Mouse (Mus musculus): ENCODE measurements around the gene Olfr1449. TPM values are rescaled to one million over a fixed set of nuclear protein-coding genes. Genes with fewer than 3 reads are reported as not detected.
"Not testable (repeated sequence)": the region's sequence is repeated elsewhere in the genome, so short reads cannot be mapped to it uniquely, and the experiment has no call there.

Gene Olfr1449
- polyA plus RNA-seq, 2 experiments, result not detected

DNA sequence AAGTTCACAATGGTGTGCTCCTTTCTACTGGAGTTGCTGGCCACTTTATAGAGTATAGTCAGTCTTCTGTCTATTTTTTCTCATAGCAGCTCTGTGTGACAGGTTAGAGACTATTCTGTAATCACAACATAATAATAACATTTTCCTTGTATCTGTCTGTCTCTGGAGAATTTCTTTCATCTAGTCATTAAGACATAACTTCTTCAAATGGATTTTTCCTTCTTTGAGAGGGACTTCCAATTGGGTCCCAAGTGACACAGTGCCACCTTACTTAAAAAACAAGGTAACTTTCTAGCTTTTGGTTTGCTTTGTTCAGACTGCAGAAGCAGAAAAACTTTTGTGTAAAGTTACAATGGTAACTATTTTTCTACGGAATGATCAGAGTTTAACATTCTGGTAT lies 19.3 kb downstream of the Olfr1449 start, which contains the start of gene Olfr1450:
TSS of gene Olfr1450 (plus strand) at position 301 of the 400 bp plus-strand sequence.
- no peak for TF ChIP-seq POLR2A (IDR thresholded peaks at IDR 0.05; ENCODE audit: borderline replicate concordance, extremely low read depth, insufficient read depth, insufficient read length)
- Histone ChIP-seq H3K4me2 (replicated peaks; ENCODE audit: low read depth, low read length, severe bottlenecking) (no peak within 1 kb of the TSS), H3K4me1 (ENCODE audit: control insufficient read depth, insufficient read depth, low read length) (no peaks in the 10 kb centered on the region), H3K4me3 (replicated peaks; ENCODE audit: low read length) (no peak within 1 kb of the TSS), H3K27ac (replicated peaks; ENCODE audit: low read depth, low read length) (no peak within 1 kb of the TSS), H3K9me3 (ENCODE audit: control insufficient read depth, low read length) (no peaks in the 10 kb centered on the region), H3K27me3 (ENCODE audit: control insufficient read depth, insufficient read depth, low read length) (no peaks in the 10 kb centered on the region), H3K36me3 (ENCODE audit: control insufficient read depth, insufficient read depth, low read length) (no peaks in the 10 kb centered on the region), H3K9ac (ENCODE audit: low read depth, low read length, severe bottlenecking) (no peak within 1 kb of the TSS)
- ATAC-seq (ENCODE audit: low FRiP score, low read depth), result no peak
- WGBS, result 88% methylated on average over 1 of the region's 1 CpGs
- no peak for DNase-seq (ENCODE audit: low spot score)

- H3K9ac ChIP-seq (ENCODE audit: low read depth, low read length, severe bottlenecking); H3K4me2 ChIP-seq (replicated peaks; ENCODE audit: low read depth, low read length, severe bottlenecking); H3K4me1 ChIP-seq (ENCODE audit: control insufficient read depth, insufficient read depth, low read length); H3K36me3 ChIP-seq (ENCODE audit: control insufficient read depth, insufficient read depth, low read length); H3K4me3 ChIP-seq (replicated peaks; ENCODE audit: low read length); H3K27me3 ChIP-seq (ENCODE audit: control insufficient read depth, insufficient read depth, low read length); H3K27ac ChIP-seq (replicated peaks; ENCODE audit: low read depth, low read length); ATAC-seq (ENCODE audit: low FRiP score, low read depth); DNase-seq (ENCODE audit: low spot score); H3K9me3 ChIP-seq (ENCODE audit: control insufficient read depth, low read length): not testable (repeated sequence)
- 81% methylated on average over 5 of the region's 5 CpGs for WGBS
Observed at GRCm38 (mm10) chr19:12970082-12970481, 39.4 kb downstream of the Olfr1449 start.

Other genes starting within 250 kb of the Olfr1449 start
- not detected in 2 replicates for gene Keg1, start 235.1 kb upstream of the Olfr1449 start, polyA plus RNA-seq (2012; rRNA removed)
- gene Keg1, start 235.1 kb upstream of the Olfr1449 start, polyA plus RNA-seq (2014; fragmentation: Nextera tagmentation; extraction: Ambion mirVana), result not detected in 2 replicates
- gene Cntf, start 165.2 kb upstream of the Olfr1449 start, polyA plus RNA-seq (2012; rRNA removed), result 1.7 and 2.6 TPM in 2 replicates
- 0.22 and 0.66 TPM in 2 replicates for gene Cntf, start 165.2 kb upstream of the Olfr1449 start, polyA plus RNA-seq (2014; fragmentation: Nextera tagmentation; extraction: Ambion mirVana)
- 28.5 and 30.4 TPM in 2 replicates for gene Zfp91, start 134.7 kb upstream of the Olfr1449 start, polyA plus RNA-seq (2012; rRNA removed)
- 10.3 and 11.5 TPM in 2 replicates for gene Zfp91, start 134.7 kb upstream of the Olfr1449 start, polyA plus RNA-seq (2014; fragmentation: Nextera tagmentation; extraction: Ambion mirVana)
- gene Lpxn, start 134.6 kb upstream of the Olfr1449 start, polyA plus RNA-seq (2012; rRNA removed), result 4.0 and 4.1 TPM in 2 replicates
- 3.7 and 4.8 TPM in 2 replicates for gene Lpxn, start 134.6 kb upstream of the Olfr1449 start, polyA plus RNA-seq (2014; fragmentation: Nextera tagmentation; extraction: Ambion mirVana)
- gene Gm5244, start 84.2 kb upstream of the Olfr1449 start, polyA plus RNA-seq (2012; rRNA removed), result not detected in 2 replicates
- not detected in 2 replicates for gene Gm5244, start 84.2 kb upstream of the Olfr1449 start, polyA plus RNA-seq (2014; fragmentation: Nextera tagmentation; extraction: Ambion mirVana)
- not detected in 2 replicates for gene Olfr1444, start 73.6 kb upstream of the Olfr1449 start, polyA plus RNA-seq (2012; rRNA removed)
- not detected in 2 replicates for gene Olfr1444, start 73.6 kb upstream of the Olfr1449 start, polyA plus RNA-seq (2014; fragmentation: Nextera tagmentation; extraction: Ambion mirVana)
- not detected in 2 replicates for gene Olfr1445, start 47.0 kb upstream of the Olfr1449 start, polyA plus RNA-seq (2012; rRNA removed)
- gene Olfr1445, start 47.0 kb upstream of the Olfr1449 start, polyA plus RNA-seq (2014; fragmentation: Nextera tagmentation; extraction: Ambion mirVana), result not detected in 2 replicates
- gene Olfr1446, start 37.3 kb upstream of the Olfr1449 start, polyA plus RNA-seq (2012; rRNA removed), result not detected in 2 replicates
- not detected in 2 replicates for gene Olfr1446, start 37.3 kb upstream of the Olfr1449 start, polyA plus RNA-seq (2014; fragmentation: Nextera tagmentation; extraction: Ambion mirVana)
- not detected in 2 replicates for gene Olfr1447, start 27.1 kb upstream of the Olfr1449 start, polyA plus RNA-seq (2012; rRNA removed)
- gene Olfr1447, start 27.1 kb upstream of the Olfr1449 start, polyA plus RNA-seq (2014; fragmentation: Nextera tagmentation; extraction: Ambion mirVana), result not detected in 2 replicates
- not detected in 2 replicates for gene Olfr1448, start 6.4 kb upstream of the Olfr1449 start, polyA plus RNA-seq (2012; rRNA removed)
- gene Olfr1448, start 6.4 kb upstream of the Olfr1449 start, polyA plus RNA-seq (2014; fragmentation: Nextera tagmentation; extraction: Ambion mirVana), result not detected in 2 replicates
- gene Olfr1450, start 19.4 kb downstream of the Olfr1449 start, polyA plus RNA-seq (2012; rRNA removed), result not detected in 2 replicates
- gene Olfr1450, start 19.4 kb downstream of the Olfr1449 start, polyA plus RNA-seq (2014; fragmentation: Nextera tagmentation; extraction: Ambion mirVana), result not detected in 2 replicates
- gene Olfr1451, start 64.2 kb downstream of the Olfr1449 start, polyA plus RNA-seq (2012; rRNA removed), result not detected in 2 replicates
- not detected in 2 replicates for gene Olfr1451, start 64.2 kb downstream of the Olfr1449 start, polyA plus RNA-seq (2014; fragmentation: Nextera tagmentation; extraction: Ambion mirVana)
- not detected in 2 replicates for gene Olfr1453, start 97.5 kb downstream of the Olfr1449 start, polyA plus RNA-seq (2012; rRNA removed)
- gene Olfr1453, start 97.5 kb downstream of the Olfr1449 start, polyA plus RNA-seq (2014; fragmentation: Nextera tagmentation; extraction: Ambion mirVana), result not detected in 2 replicates
- not detected in 2 replicates for gene Olfr1454, start 129.8 kb downstream of the Olfr1449 start, polyA plus RNA-seq (2012; rRNA removed)
- gene Olfr1454, start 129.8 kb downstream of the Olfr1449 start, polyA plus RNA-seq (2014; fragmentation: Nextera tagmentation; extraction: Ambion mirVana), result not detected in 2 replicates
- not detected in 2 replicates for gene Olfr1457, start 167.1 kb downstream of the Olfr1449 start, polyA plus RNA-seq (2012; rRNA removed)
- not detected in 2 replicates for gene Olfr1457, start 167.1 kb downstream of the Olfr1449 start, polyA plus RNA-seq (2014; fragmentation: Nextera tagmentation; extraction: Ambion mirVana)
- gene Olfr1458, start 175.9 kb downstream of the Olfr1449 start, polyA plus RNA-seq (2012; rRNA removed), result not detected in 2 replicates
- not detected in 2 replicates for gene Olfr1458, start 175.9 kb downstream of the Olfr1449 start, polyA plus RNA-seq (2014; fragmentation: Nextera tagmentation; extraction: Ambion mirVana)
- not detected in 2 replicates for gene Olfr1459, start 218.7 kb downstream of the Olfr1449 start, polyA plus RNA-seq (2012; rRNA removed)
- gene Olfr1459, start 218.7 kb downstream of the Olfr1449 start, polyA plus RNA-seq (2014; fragmentation: Nextera tagmentation; extraction: Ambion mirVana), result not detected in 2 replicates
- not detected in 2 replicates for gene Olfr1461, start 232.2 kb downstream of the Olfr1449 start, polyA plus RNA-seq (2012; rRNA removed)
- gene Olfr1461, start 232.2 kb downstream of the Olfr1449 start, polyA plus RNA-seq (2014; fragmentation: Nextera tagmentation; extraction: Ambion mirVana), result not detected in 2 replicates